Mouse (Mus musculus) frontal cortex, postnatal 25 days (tissue): ENCODE measurements at regions not wholly inside any gene's neighbourhood (a gene's known extent, or its start where the extent isn't known, plus 50 kb on each side); places are given as distances from the start of the nearest gene placed in this dataset.

Source experiments
- DNase-seq, 2 experiments: peaks; one replicate each; pipeline ENCODE4 v3.0.0; 2022; ENCODE audit warnings: low spot score in 2 of 2

DNA sequence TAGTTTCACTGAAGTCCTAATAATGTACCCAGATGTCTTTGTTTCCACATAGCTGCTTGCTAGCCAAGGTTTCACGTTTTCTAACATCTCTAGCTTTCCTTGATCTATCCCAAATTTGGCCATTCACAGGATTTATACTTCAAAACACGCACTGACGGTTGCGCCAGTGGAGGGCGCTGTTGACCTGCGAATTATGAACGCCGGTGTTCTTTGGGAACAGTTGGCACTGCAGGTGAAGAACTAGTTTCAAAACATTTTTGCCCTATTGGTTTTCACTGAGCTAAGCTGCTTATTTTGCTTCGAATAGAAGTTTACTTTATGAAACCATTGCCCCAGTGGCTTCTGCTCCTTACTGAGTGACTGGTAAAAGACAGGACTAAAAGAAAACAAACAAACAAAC is 76.7 kb upstream of the Slitrk3 start:
- DNase-seq, result peak; percentile 46 to 58

DNA sequence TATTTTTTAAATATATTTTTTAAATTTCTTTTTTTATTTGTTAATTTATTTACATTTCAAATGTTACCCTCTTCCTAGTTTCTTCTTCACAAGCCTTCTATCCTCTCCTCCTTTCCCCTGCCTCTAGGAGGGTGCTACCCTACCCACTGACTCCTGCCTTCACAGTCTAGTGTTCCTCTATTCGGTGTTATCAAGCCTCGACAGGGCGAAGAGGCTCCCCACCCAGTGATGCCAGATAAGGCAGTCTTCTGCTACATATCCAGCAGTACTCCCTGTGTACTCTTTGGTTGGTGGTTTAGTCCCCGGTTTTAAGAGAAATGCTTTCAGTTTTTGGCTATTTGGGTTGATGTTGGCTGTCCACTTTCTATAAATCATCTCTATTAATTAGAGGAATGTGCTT is 67.5 kb upstream of the Slitrk3 start:
- DNase-seq, result no peak

DNA sequence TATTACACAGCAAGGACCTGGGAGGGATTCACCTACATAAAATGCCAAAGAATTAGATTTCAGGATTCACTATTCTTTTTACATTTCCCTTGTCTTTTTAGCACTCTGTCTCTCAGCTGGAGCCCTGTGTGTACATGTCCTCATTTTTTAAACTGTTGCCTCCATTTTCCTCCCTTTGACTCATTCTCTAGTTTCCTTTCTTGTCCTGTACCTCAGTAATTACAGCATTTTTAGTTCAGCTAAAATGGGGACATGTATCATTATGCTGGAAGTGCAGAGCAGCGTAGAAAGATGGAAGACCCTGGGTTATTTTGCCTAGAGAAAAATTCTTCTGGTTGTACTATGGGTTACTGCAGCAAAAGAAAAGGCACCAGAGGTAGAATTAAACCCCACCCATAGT is 51.5 kb upstream of the Slitrk3 start:
- DNase-seq, result no peak
